Mouse (Mus musculus): ENCODE results near the gene Mettl18.
"Not testable (repeated sequence)": the region's sequence is repeated elsewhere in the genome, so short reads cannot be mapped to it uniquely, and the experiment has no call there.

Gene Mettl18

DNA sequence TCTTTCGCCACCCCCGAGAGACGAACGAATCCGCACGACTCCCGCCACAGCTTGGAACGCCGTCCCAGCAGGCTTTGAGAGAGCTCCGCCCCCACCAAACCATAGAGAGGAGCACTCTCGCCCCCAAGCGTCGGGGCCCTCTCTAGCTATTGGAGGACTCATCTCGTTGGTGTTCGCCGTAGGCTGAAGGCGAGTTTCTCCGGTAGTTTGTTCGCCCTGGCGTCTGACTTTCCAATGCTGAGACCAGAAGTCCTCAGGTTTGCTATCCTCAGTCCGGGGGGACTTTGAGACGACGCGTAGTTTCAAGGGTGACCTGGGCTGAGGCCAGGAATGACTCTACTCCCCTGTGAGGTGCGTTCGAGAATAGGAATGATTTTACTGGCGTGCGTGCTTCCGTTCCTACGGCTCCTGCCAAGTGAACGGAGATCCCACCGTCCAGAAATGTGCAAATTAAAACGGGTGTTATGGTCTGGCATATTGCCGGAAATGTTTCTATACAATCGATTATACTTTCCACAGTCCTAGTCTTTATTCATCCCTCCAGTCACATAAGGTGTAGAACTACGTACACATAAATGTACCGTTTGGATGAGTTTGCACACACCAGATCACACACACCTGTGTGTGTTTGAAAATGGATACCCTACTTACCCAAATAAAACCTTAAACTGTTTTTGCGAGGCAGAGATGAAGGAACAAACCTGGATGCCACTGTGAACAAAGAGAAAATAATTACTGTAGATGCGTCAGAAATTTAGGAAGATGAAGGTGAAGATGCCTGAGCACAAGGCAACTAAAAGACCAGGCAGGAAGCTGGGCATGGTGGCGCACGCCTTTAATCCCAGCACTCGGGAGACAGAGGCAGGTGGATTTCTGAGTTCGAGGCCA is at the start of gene Mettl18, which contains the start of gene BC055324:
Gene Mettl18, plus strand, starts transcription at position 169 of the 888 bp plus-strand sequence.
Gene BC055324, minus strand, starts transcription at position 76 of the 888 bp plus-strand sequence.
- DNase-seq, result peak; percentile 89

DNA sequence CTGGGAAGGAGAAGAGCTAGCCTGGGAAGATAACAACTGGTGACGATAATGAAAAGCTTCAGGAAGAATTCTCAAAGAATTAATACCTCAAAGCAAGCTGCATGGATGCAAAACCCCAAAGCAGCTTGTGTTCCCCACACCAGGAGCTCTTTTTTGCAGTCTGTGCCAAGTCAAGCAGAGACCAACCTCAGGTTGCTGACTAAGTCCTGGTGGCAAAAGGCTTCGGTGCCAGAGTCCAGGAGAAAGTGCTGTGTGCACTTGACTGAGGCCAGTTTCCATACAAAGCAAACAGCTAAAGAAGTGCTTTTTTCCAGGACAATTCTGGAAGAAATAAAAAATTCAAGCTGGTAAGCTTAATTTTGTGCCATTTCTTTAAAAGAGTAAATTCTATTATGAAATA is 41.3 kb upstream of the Mettl18 start:
- DNase-seq, result no peak

DNA sequence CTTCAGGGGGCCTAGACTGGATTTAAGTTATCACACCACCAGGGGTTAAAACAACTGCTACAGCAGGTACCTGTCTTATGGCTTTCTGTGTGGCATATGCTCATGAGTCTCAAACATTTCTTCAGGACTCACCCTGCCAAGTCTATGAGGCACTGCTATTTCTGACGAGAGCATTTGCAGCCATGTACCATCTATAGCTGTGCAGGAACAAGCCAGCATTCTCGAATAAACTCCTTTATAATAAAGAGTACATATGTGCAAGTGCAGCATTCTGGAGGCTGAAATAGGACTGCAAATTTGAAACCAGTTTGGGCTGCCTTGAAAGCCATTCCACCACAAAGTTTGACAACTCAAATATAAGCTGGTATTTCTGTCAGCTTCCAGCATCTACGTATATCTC is 36.7 kb upstream of the Mettl18 start:
- no peak for DNase-seq

DNA sequence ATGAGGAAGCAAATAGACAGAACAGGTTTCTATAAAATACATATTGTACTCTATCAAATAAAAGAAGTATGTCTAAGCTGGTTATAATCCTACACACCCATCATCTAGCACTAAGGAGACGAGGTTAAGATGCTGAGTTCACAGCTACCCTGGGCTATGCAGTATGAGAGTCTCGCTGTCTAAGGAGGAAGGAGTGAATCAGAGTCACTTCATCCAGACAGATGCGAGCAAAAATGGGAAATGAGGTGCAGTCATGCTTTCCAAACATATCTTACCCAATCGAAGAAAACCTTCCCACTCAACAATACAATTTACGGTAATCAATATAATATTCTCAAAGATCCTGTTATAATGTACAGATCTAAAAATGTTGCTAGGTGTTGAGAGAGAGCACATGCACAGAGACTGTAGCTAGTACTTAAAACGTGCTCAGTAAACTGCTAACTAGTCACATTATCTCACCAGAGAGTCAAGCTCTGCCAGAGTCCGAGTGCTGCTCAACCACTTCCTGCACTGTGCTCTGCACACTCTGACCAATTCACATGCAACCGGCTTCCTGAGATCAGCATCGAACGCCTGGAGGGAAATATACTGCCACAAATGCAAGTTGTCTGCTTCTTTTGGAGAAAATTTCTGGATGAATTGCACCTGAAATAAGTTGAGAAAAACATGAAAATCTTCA is 30.5 kb upstream of the Mettl18 start:
- no peak for DNase-seq

DNA sequence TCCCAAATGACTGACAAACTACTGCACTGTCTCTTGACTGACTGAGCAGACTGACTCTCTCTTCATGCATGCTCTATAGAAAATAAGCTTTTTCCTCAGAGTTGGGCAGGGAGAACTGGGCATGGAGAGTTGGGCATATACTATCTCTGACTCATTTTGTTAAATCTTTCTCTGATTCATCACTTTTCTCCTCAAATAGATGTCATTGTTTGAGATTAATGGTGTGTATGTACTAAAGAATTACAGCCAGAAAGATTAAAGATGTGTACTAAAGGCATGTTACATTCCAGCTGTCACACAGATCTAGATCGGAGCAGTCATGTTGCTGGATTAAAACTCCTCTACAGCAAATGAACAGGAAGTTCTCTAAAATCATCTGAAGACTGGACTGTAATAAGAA is 20.2 kb upstream of the Mettl18 start:
- no peak for DNase-seq

DNA sequence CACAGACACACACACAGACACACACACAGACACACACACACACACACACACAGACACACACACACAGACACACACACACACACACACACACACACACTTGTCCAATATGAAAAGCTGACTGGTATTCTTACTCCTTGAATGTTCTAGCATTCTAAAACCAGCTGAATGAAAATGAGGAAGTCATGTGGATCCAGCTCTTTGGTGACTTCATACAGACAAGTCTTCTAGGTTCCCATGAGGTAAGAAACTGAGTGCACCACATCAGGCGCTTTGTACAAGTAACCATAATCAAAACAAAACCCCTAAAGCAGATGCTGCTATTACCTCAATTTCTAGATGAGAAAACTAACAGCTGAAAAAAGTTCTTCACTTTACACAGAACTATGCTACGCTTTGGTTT is 19.6 kb upstream of the Mettl18 start:
- no peak for DNase-seq

DNA sequence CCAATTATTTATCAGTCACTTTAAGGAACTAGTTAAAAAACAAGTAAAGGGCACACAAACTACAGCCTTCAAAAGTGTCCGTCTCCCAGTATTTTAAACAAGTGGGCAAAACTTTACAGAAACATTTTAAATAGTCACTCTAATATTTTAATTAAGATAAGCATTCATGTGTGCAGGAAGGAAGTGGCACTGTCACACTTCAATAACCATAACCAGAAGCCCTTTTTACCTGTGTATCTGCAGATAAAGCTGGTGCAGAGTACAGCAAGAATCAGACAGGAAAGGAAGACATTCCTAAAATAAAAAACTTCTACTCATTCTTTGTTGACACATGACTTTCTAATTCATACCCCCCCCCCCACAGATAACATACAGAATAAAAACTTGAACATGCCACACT is 18.2 kb upstream of the Mettl18 start:
- DNase-seq, result no peak

DNA sequence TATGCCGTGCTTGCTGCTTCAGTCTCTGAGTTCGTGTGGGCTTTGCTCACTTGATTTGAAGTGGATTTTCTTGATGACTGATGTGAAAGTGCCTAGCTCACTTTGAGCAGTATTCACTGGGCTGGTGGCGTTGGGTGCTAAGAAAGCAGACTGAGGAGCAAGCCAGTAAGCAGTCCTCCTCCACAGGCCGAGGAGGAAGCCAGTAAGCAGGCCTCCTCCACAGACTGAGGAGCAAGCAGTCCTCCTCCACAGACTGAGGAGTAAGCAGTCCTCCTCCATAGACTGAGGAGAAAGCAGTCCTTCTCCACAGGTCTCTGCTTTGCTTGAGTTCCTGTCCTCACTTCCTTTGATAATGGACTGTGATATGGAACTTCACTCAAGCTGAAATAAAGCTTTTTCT is 2.3 kb upstream of the Mettl18 start:
- DNase-seq, result no peak

DNA sequence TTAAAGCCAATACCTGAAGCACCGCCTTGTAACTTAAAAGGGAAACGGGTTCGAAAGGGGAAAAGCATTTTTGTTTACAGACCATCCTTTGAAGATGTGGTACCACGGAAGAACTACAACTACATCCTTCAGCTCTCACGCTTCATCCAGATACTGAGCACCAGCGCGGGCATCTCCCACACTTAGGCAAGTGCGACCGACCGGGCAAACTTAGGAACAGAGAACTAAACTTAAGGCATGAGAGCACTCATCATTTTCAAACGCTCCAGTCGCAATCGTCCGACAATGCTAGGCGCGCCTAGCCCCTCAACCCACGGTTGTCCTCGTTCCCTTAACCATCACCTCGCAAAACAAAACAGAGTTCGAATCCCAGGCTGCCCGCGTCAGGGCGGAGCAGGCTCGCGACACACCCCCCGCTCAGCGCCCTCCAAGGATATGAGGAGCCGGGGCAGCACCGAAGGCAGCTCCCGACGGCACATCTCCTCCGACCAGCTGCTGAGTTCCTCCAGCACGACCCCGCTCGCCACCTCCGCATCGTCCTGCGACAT is 442 bp upstream of the Mettl18 start:
- DNase-seq, result no peak

DNA sequence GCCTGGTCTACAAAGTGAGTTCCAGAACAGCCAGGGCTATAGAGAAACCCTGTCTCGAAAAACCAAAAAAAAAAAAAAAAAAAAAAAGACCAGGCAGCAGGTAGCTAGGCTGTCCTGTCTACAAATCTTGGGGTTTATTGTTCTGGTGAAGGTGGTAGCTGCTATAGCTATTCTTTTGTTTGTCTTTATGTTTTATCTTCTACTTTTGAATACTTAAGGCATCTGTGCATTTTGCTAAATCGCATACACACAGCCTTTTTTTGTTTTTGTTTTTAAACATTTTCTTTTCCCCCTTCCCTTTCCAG is 872 bp downstream of the Mettl18 start:
- no peak for DNase-seq

DNA sequence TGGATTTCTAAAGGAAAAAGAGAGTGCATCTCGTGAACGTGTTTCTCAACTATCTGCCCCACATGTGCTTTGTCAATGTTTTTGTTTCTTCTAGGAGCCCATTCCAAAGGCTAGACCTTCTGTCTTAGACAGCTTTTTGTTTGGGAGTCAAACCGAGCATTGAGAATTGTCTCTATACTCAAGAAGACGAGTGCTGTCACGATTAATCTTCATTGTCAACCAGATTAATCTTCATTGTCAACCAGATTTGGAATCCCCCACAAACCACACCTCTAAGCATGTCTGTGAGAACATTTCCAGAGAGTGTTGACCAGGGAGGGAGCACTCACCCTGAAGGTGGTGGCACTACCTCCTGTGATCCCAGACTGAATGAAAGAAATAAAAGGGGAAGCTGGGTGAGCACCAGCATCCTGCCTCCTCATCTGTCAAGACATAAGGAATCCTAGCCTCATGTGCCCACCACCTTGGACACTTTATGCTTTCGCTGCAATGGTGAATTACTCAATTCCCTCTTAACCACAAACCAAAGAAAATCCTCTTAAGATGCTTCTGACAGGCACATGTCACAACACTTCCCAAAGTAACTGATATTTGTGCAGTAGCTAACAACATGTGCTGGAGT is 7.3 kb downstream of the Mettl18 start:
- DNase-seq, result no peak

DNA sequence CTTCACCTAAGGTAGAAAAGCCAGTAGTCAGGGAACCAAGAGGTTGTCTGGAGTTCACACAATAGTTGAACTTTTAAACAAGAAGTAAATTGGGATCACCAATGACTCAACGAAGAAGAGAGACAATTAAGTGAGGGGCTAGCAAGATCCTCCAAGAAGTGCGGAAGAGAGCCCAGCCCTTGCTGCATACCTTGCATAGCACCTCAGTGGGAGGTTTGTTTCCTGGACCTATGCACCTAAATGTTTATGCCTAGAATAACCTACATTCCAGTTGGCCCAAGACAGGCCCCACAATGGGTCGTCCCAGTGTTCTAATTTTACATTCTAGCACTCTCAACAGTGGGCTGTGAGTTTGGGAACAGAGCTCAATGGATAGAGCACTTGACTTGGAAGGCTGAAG is 9.6 kb downstream of the Mettl18 start:
- DNase-seq, result no peak

DNA sequence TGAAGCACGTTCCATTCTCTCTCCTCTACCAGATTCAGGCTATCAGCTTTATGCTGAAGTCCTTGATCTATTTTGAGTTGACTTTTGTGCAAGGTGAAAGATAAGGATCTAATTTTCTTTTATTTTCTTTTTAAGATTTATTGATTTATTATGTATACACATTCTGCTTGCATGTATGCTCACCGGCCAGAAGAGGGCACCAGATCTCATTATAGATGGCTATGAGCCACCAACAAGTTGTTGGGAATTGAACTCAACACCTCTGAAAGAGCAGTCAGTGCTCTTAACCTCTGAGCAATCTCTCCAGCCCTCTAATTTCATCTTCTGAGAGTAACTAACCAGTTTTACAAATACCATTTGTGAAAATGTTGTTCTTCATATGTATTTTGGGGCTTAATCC is 14.5 kb downstream of the Mettl18 start:
- DNase-seq, result peak; percentile 4

DNA sequence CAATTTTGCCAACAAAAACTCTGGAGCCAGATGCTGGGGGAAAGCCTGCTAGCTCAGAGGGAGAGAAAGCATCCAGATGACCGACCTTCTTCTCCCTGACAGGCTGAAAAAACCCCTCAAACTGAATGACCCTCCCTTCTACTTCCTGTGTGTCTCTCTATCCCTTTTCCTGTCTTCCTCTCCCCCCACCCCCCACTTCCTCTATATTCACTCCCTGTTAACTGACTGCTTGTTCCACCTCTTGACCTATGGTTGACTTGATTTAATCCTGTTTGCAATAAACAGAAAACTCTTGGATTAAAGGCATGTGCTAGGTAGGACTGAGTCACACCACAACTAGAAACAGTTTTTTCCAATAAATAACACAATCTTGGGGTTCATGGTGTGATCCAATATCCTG is 19.9 kb downstream of the Mettl18 start:
- no peak for DNase-seq

DNA sequence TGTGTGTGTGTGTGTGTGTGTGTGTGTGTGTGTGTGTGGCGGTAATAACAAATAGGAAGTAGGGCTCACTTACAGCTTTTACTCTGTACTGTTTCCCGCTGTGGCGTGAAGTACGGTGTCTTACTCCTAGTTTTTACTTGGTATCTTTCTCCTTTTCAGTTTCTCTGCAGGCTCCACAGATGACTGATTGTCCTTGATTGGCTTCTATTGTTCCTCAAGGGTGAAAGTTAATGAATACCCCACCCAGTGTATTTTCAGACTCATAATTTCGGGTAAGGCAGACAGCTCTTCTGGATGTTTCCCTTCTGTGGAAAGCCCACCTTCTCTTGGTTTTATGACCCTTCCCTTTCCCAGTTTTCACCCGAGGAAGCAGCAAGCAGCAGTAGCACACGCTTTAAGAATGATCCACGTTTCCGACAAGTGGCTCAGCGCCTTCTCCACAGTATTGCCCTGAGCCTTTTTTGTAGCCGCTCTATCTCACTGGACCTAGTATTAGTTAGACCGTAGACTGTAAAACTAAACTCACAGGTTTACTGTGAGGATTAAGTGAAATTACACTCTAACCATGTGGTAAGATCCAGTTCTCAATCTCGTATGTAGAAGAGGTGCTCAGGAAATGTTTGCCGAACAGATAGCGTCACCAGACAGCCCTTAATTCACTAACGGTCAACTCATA is 23.7 kb downstream of the Mettl18 start:
- no peak for DNase-seq

DNA sequence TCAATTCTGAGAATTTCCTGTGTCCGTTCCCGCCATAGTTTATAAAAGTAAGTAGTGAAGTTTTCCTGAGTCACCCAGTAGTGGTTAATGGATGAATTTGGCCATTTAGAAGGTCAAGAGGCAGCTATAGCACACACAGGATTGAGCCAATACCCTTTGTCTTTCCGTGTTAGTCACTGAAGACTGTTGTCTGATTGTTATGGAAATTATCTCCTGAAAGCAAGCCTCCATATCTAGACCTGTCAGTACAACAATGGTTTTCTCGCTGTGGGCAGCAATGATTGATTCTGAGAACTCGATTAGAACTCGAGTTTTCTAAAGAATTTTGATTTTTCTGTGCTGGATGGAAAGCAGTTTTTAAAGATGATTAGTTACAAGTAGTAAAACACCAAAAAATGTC is 25.1 kb downstream of the Mettl18 start:
- DNase-seq, result no peak

DNA sequence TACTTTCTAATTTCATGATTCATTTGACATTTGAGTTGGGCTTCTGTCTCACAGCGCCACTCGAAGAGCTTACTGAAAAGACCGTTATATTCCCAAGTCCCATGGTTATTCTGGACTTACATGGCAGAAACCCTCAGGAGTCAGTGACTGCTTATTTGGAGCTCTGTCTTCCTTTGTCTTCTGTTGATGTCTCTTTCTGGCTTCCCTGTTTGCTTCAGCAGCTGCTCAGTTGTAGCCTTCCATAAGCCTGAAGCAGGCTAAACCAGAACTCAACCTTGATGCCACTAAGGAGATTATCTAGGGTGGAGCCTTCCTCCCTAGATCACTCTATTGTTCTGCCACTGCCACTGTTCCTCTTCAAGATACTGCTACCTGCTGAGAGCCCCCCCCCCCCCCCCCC is 26.1 kb downstream of the Mettl18 start:
- DNase-seq, result not testable (repeated sequence)

DNA sequence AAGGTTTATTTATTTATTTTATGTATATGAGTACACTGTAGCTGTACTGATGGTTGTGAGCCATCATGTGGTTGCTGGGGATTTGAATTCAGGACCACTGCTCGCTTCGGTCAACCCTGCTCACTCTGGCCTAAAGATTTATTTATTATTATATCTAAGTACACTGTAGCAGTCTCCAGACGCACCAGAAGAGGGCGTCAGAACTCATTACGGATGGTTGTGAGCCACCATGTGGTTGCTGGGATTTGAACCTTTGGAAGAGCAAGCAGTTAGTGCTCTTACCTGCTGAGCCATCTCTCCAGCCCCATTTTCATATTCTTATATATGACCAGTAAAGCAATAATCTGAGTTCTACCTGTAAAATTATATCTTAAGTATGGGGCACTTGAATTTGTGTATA is 27.4 kb downstream of the Mettl18 start:
- not testable (repeated sequence) for DNase-seq

DNA sequence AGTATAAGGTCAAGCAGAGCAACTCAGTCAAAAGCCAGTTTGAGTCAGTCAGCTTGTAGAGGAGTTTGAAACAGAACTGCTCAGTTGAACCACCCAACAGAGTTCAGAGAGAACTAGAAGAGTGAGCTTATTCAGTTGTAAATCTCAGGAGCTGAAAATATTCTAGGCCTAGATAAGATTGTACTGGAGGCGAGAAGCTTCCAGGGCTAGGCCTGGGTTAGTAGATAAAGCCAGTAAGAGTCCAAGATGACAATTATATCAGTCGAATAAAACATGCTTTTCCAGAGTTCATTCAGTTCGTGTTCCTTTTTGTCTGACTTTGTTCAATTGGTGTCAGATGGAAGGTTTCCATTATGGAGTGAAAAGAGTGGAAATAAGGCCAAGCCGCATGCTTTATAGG is 31.0 kb downstream of the Mettl18 start:
- DNase-seq, result no peak

DNA sequence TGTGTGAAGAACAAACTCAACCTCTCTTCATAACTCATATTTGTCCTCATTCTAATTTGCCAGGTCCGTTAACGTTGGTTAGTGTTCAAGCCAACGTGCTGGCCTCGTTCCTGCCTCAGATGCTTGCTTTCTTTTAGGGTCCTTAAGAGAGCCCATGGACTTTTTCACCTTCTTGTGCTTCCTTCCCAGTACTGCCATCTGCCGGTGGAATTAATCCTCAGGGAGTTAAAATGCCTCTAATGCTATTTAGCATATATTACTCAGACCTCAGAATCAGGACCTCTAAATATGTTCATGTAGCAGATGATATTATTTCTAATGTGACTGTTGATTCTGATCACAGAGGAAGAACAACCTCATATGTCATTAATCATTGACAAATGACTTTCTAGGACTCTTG is 32.7 kb downstream of the Mettl18 start:
- no peak for DNase-seq

DNA sequence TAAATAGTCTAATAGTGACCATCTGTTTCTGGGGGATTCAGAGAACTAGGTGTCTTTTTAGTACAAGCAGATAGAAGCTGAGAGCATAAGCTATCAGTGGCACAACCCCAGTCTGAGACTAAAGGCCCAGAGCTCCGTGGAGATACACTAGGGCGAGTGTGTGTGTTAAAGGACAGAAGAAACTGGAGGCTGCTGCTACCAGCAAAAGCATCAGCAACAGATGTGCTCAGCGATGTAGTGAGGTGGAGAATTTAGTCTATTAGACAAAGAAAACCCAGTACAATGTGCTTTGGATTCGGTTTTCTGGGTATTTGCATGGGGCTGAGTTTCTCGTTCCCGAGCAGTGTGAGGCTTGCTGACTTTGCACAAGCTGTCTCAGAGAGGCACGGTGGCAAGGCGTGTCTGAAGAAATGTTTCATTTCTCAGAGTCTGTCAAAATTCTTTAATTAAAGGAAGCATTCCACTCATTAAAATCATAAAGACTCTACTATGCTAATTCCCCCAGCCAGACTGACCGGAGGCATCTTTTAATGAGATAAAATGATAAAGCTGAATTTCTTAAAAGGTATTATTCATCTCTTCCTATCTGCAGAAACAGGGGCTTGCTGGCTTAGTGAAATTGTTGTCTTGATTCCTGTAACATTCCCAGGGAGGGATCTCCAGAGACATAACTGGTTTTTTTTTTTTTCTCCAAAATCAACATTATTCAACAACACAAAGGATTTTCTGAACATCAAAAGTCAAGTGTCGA is 45.9 kb downstream of the Mettl18 start:
- DNase-seq, result no peak

DNA sequence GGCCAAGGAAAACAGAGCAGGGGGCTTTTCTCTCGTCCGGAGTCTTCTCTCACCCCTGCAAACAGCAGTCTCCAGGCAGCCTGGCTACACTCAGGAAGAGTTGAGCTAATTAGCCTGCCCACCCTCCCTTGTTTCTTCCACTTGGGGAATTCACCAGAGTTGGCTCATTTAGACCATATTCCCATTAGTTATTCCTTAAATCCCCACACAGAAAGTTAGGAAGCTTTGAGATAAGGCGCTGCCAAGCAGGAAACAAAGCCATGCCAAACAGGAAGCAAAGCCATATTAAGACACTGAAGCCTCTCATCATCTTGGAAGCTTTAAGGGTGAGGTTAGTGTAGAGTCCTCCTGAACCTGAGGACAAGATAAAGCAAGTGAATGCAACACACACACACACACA is 48.9 kb downstream of the Mettl18 start:
- DNase-seq, result no peak

All from right cerebral cortex, adult 18-20 months (tissue).